Mouse (Mus musculus) heart, postnatal 10 days (tissue): ENCODE measurements around the gene Sos2. TPM values are rescaled to one million over a fixed set of nuclear protein-coding genes. Genes with fewer than 3 reads are reported as not detected.

Experiments
- microRNA-seq, 2 experiments: library from miRNA; unstranded; fragments of <30 nt; microRNA quantifications; one replicate each; pipeline ENCODE4 v1.2.0; 2022
- total RNA-seq, 2 experiments: library from RNA; stranded (reverse); gene quantifications; 2 replicates each; pipeline ENCODE4 v1.2.3; 2021

Sos2 gene
- total RNA-seq, 2 experiments from 2014 or later = 33.9 to 34.7 TPM

Small RNA genes within 50 kb of the gene (microRNA-seq; reads per million reads assigned to microRNA genes)
- 0 reads per million in 2 experiments for gene Gm23018

Other genes with a start within 250 kb of the Sos2 start
- gene Vcpkmt, start 98.8 kb downstream of the Sos2 start, total RNA-seq = 1 to 10 TPM; 4.8 to 5.6 TPM
- 10 to 100 TPM; 25.6 to 31.4 TPM for gene L2hgdh, start 43.0 kb upstream of the Sos2 start, total RNA-seq
- gene Atp5s, start 43.1 kb upstream of the Sos2 start, total RNA-seq = 10 to 100 TPM; 18.7 to 21.3 TPM
- gene Cdkl1, start 109.4 kb upstream of the Sos2 start, total RNA-seq = 1 to 10 TPM; 7.0 to 9.2 TPM
- gene Atl1, start 210.8 kb upstream of the Sos2 start, total RNA-seq = 1 to 10 TPM; 5.7 to 7.8 TPM
- 10 to 100 TPM; 38.7 to 40.7 TPM for gene Map4k5, start 211.3 kb upstream of the Sos2 start, total RNA-seq